Mouse (Mus musculus): ENCODE results near the gene Ank2. TPM values are rescaled to one million over a fixed set of nuclear protein-coding genes. Genes with fewer than 3 reads are reported as not detected.

Ank2 gene
- polyA plus RNA-seq, 1 experiment from 2014 or later, result 165 TPM

- no peak overlapping the region for H3K9ac ChIP-seq
- H3K4me2 ChIP-seq, result no peak overlapping the region
- 95% methylated on average over 7 of the region's 7 CpGs for WGBS
- no peaks in the 10 kb centered on the region for H3K4me1 ChIP-seq (replicated peaks)
- H3K36me3 ChIP-seq, result peaks cover 26% of the 10 kb centered on the region
- no peak overlapping the region for H3K4me3 ChIP-seq
- H3K27me3 ChIP-seq, result no peaks in the 10 kb centered on the region
- H3K27ac ChIP-seq, result no peak overlapping the region
- no peak for ATAC-seq (ENCODE audit: low FRiP score)
- H3K9me3 ChIP-seq, result no peaks in the 10 kb centered on the region
Measured at GRCm38 (mm10) chr3:127041288-127041687, 457.9 kb downstream of the Ank2 start.

- no peak for ATAC-seq (ENCODE audit: low FRiP score)
- WGBS, result 88% methylated on average over 7 of the region's 7 CpGs
- H3K9ac ChIP-seq, result no peak overlapping the region
Measured at GRCm38 (mm10) chr3:127038570-127038969, 460.6 kb downstream of the Ank2 start.

GRCm38 (mm10) chr3:127036118-127036517, 463.0 kb downstream of the Ank2 start:
- no peak overlapping the region for H3K9ac ChIP-seq
- H3K4me1 ChIP-seq (replicated peaks), result no peaks in the 10 kb centered on the region
- no peak overlapping the region for H3K4me3 ChIP-seq
- no peaks in the 10 kb centered on the region for H3K9me3 ChIP-seq
- no peak overlapping the region for H3K27ac ChIP-seq
- ATAC-seq (ENCODE audit: low FRiP score), result no peak
- peaks cover 40% of the 10 kb centered on the region for H3K36me3 ChIP-seq
- no peak overlapping the region for H3K4me2 ChIP-seq
- WGBS, result 94% methylated on average over 5 of the region's 5 CpGs
- no peaks in the 10 kb centered on the region for H3K27me3 ChIP-seq

More at GRCm38 (mm10) chr3:127038570-127038969, 460.6 kb downstream of the Ank2 start:
- Histone ChIP-seq H3K9me3 (no peaks in the 10 kb centered on the region), H3K36me3 (peaks cover 25% of the 10 kb centered on the region), H3K27ac (no peak overlapping the region), H3K4me2 (no peak overlapping the region), H3K4me3 (no peak overlapping the region), H3K27me3 (no peaks in the 10 kb centered on the region), H3K4me1 (replicated peaks) (no peaks in the 10 kb centered on the region)

GRCm38 (mm10) chr3:127035540-127035939, 463.6 kb downstream of the Ank2 start:
- no peak overlapping the region for H3K4me2 ChIP-seq
- no peak overlapping the region for H3K9ac ChIP-seq
- 95% methylated on average over 12 of the region's 12 CpGs for WGBS
- peaks cover 44% of the 10 kb centered on the region for H3K36me3 ChIP-seq
- H3K27ac ChIP-seq, result no peak overlapping the region
- no peak for ATAC-seq (ENCODE audit: low FRiP score)
- no peaks in the 10 kb centered on the region for H3K27me3 ChIP-seq
- H3K9me3 ChIP-seq, result no peaks in the 10 kb centered on the region
- H3K4me3 ChIP-seq, result no peak overlapping the region
- no peaks in the 10 kb centered on the region for H3K4me1 ChIP-seq (replicated peaks)

- no peaks in the 10 kb centered on the region for H3K4me1 ChIP-seq (replicated peaks)
- peaks cover 44% of the 10 kb centered on the region for H3K36me3 ChIP-seq
- ATAC-seq (ENCODE audit: low FRiP score), result no peak
- WGBS, result 90% methylated on average over 3 of the region's 3 CpGs
- no peaks in the 10 kb centered on the region for H3K9me3 ChIP-seq
- H3K27me3 ChIP-seq, result no peaks in the 10 kb centered on the region
- no peak overlapping the region for H3K4me3 ChIP-seq
- H3K27ac ChIP-seq, result no peak overlapping the region
- no peak overlapping the region for H3K4me2 ChIP-seq
- H3K9ac ChIP-seq, result no peak overlapping the region
Measured at GRCm38 (mm10) chr3:127034983-127035382, 464.2 kb downstream of the Ank2 start.

- H3K9ac ChIP-seq, result no peak overlapping the region
- no peaks in the 10 kb centered on the region for H3K4me1 ChIP-seq (replicated peaks)
- H3K36me3 ChIP-seq, result peaks cover 56% of the 10 kb centered on the region
- H3K4me2 ChIP-seq, result no peak overlapping the region
- no peaks in the 10 kb centered on the region for H3K27me3 ChIP-seq
- no peak overlapping the region for H3K27ac ChIP-seq
- H3K4me3 ChIP-seq, result no peak overlapping the region
- no peak for ATAC-seq (ENCODE audit: low FRiP score)
- 84% methylated on average over 4 of the region's 4 CpGs for WGBS
- H3K9me3 ChIP-seq, result no peaks in the 10 kb centered on the region
Measured at GRCm38 (mm10) chr3:127023992-127024391, 475.2 kb downstream of the Ank2 start.

DNA sequence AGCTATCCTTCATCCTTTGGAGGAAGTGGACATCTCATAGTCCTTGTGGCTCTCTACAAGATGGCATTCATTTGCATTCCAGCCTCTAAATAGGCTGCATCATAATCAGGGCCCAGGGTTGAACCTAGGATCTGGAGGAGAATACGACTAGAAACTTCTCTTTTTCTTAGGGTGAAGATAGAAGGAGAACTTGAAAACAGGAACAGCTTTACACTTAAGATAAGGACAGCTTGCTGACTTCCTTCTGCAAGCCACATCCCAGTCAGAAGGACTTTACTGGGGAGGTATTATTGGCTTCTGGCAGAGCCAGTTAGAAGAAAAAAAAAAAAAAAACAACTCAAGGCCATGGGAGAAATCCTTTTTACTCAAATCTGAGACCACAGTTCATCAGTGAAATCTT, 479.0 kb downstream of the Ank2 start:
- Histone ChIP-seq H3K9me3 (no peaks in the 10 kb centered on the region), H3K27ac (no peak overlapping the region), H3K4me2 (no peak overlapping the region), H3K36me3 (peaks cover 60% of the 10 kb centered on the region), H3K4me1 (replicated peaks) (no peaks in the 10 kb centered on the region), H3K27me3 (no peaks in the 10 kb centered on the region), H3K9ac (no peak overlapping the region), H3K4me3 (no peak overlapping the region)
- no peak for ATAC-seq (ENCODE audit: low FRiP score)
- WGBS, result 84% methylated on average over 1 of the region's 1 CpGs

DNA sequence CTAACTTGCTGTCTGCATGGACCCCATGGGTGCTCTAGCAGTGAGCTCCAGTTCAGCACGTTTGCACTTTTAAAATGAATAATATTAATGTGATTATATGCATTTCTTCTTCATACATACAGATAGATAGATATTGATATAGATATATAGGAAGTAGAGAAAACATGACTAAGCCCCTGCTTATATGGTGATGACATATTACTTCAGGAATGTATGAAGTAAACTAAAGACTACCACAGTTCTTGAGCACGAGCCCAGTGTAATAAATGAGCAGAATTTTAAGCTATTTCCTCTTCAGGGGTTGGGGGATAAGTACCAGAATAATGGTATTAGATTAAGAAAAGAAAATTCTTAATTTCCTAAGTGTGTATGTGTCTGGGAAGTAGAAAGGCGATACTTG, 479.4 kb downstream of the Ank2 start:
- H3K4me2 ChIP-seq, result no peak overlapping the region
- H3K4me3 ChIP-seq, result no peak overlapping the region
- H3K27me3 ChIP-seq, result no peaks in the 10 kb centered on the region
- no peaks in the 10 kb centered on the region for H3K9me3 ChIP-seq
- no peak overlapping the region for H3K27ac ChIP-seq
- H3K9ac ChIP-seq, result no peak overlapping the region
- H3K36me3 ChIP-seq, result peaks cover 63% of the 10 kb centered on the region
- H3K4me1 ChIP-seq (replicated peaks), result no peaks in the 10 kb centered on the region
- 81% methylated on average over 3 of the region's 3 CpGs for whole genome bisulfite sequencing
- ATAC-seq (ENCODE audit: low FRiP score), result no peak

DNA sequence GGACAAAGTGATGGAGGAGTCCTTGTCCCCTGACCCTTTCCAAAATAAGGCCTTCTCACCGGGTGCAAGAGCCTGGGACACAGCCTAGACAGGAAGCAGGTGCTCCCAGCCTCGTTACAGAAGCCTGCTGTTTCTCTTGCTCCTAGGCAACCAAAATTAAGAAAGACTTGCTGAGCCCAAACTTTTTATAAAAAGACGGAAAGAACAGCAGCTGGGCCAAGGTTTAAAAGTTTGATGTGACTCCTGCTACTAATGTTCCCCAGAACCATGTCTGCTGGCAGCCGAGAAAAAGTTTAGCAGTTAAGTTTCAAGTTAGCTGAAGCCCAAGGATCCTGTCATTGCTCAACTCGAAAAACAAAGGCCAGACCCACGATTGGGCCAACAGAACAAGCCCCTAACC, 480.0 kb downstream of the Ank2 start:
- no peaks in the 10 kb centered on the region for H3K4me1 ChIP-seq (replicated peaks)
- no peak overlapping the region for H3K4me2 ChIP-seq
- no peak overlapping the region for H3K4me3 ChIP-seq
- H3K27ac ChIP-seq, result no peak overlapping the region
- H3K9me3 ChIP-seq, result no peaks in the 10 kb centered on the region
- H3K27me3 ChIP-seq, result no peaks in the 10 kb centered on the region
- no peak for ATAC-seq (ENCODE audit: low FRiP score)
- H3K36me3 ChIP-seq, result peaks cover 64% of the 10 kb centered on the region
- no peak overlapping the region for H3K9ac ChIP-seq
- 40% methylated on average over 6 of the region's 6 CpGs for WGBS

DNA sequence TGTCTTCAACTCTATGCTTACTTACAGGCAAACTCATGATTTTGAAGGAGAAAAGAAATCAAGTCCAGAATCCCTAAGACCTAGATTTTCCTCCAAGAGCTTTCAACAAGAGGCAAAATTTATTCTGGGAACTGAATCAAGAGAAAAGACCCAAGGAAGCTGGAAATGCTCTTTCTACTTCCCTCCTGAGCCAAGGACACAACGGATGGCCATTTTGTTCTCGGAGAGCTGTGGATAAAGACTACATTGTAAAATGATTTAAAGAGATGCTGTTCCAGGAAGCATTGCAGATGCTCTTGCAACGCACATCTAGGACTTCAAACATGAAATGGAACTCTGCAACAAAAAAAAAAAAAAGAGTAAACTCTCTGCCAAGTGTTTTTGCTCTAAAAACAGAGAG, 481.6 kb downstream of the Ank2 start:
- no peaks in the 10 kb centered on the region for H3K4me1 ChIP-seq (replicated peaks)
- H3K4me3 ChIP-seq, result no peak overlapping the region
- no peak overlapping the region for H3K27ac ChIP-seq
- no peak overlapping the region for H3K9ac ChIP-seq
- 85% methylated on average over 3 of the region's 3 CpGs for WGBS
- no peak overlapping the region for H3K4me2 ChIP-seq
- H3K27me3 ChIP-seq, result no peaks in the 10 kb centered on the region
- ATAC-seq (ENCODE audit: low FRiP score), result no peak
- peaks cover 50% of the 10 kb centered on the region for H3K36me3 ChIP-seq
- H3K9me3 ChIP-seq, result no peaks in the 10 kb centered on the region

- Histone ChIP-seq H3K27me3 (no peaks in the 10 kb centered on the region), H3K9me3 (no peaks in the 10 kb centered on the region), H3K27ac (no peak overlapping the region), H3K4me3 (no peak overlapping the region), H3K9ac (no peak overlapping the region), H3K4me1 (replicated peaks) (no peaks in the 10 kb centered on the region), H3K4me2 (no peak overlapping the region), H3K36me3 (peaks cover 47% of the 10 kb centered on the region)
- ATAC-seq (ENCODE audit: low FRiP score), result no peak
- 92% methylated on average over 6 of the region's 6 CpGs for WGBS
Measured at GRCm38 (mm10) chr3:127015596-127015995, 483.6 kb downstream of the Ank2 start.

DNA sequence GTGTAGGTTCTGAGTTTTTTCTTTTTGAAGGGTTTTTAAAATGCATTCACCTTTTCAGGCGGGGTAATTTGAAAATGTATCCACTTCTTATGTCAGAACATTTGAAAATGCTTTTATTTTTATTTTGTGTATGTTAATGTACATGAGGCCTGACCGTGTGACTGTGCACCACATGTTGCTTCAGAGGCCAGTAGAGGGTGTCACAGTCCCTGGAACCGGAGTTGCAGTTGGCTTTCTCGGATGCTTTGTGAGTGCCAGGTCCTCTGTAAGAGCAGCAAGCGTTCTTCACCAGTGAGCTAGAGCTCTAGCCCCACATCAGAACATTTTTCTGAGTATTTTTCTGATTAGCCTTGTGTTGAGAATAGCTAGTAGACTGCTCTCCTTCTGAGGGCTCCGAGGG, 484.0 kb downstream of the Ank2 start:
- 83% methylated on average over 6 of the region's 6 CpGs for WGBS
- no peak for ATAC-seq (ENCODE audit: low FRiP score)
- Histone ChIP-seq H3K9ac (no peak overlapping the region), H3K4me3 (no peak overlapping the region), H3K4me1 (replicated peaks) (no peaks in the 10 kb centered on the region), H3K4me2 (no peak overlapping the region), H3K27me3 (no peaks in the 10 kb centered on the region), H3K9me3 (no peaks in the 10 kb centered on the region), H3K36me3 (peaks cover 50% of the 10 kb centered on the region), H3K27ac (no peak overlapping the region)

- Histone ChIP-seq H3K4me2 (no peak overlapping the region), H3K27me3 (no peaks in the 10 kb centered on the region), H3K27ac (no peak overlapping the region), H3K4me3 (no peak overlapping the region), H3K9me3 (no peaks in the 10 kb centered on the region), H3K9ac (no peak overlapping the region), H3K4me1 (replicated peaks) (no peaks in the 10 kb centered on the region), H3K36me3 (peaks cover 57% of the 10 kb centered on the region)
- 80% methylated on average over 4 of the region's 4 CpGs for WGBS
- no peak for ATAC-seq (ENCODE audit: low FRiP score)
Measured at GRCm38 (mm10) chr3:127013976-127014375, 485.2 kb downstream of the Ank2 start.

DNA sequence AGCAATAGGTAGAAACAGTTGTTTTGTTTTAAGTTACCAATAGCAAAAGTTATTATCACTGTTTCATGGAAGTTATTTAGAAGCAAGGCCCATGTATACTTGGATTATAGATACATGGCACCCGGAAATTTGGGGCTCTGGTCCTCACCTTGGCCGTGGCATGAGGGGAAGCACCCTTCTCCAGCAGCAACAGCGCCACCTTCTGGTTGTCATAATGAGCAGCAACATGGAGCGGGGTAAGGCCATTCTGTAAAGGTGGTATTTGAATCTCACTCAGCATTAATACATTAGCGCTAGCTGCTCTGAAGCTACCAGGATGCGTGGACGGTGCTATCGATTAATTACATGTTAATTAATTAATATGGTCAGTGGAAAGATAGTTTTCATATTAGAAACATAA, 486.6 kb downstream of the Ank2 start:
- Histone ChIP-seq H3K9ac (no peak overlapping the region), H3K9me3 (no peaks in the 10 kb centered on the region), H3K27ac (no peak overlapping the region), H3K4me3 (no peak overlapping the region), H3K4me1 (replicated peaks) (no peaks in the 10 kb centered on the region), H3K4me2 (no peak overlapping the region), H3K27me3 (no peaks in the 10 kb centered on the region), H3K36me3 (peaks cover 67% of the 10 kb centered on the region)
- ATAC-seq (ENCODE audit: low FRiP score), result no peak
- 52% methylated on average over 8 of the region's 8 CpGs for WGBS

Measured in hindbrain, embryonic 13.5 days (tissue).